Mouse (Mus musculus) urinary bladder, postnatal 0 days (tissue): ENCODE measurements around the gene Stx2. TPM values are rescaled to one million over a fixed set of nuclear protein-coding genes. Genes with fewer than 3 reads are reported as not detected.

Source experiments
- polyA plus RNA-seq: library from polyadenylated mRNA; unstranded; fragments of >200 nt; fragmentation: Nextera tagmentation; extraction: Ambion mirVana; gene quantifications from 2 replicates; pipeline ENCODE4 v1.2.1, GENCODE M21; 2015

Stx2 gene
- 28.0 and 35.8 TPM in 2 replicates for polyA plus RNA-seq

DNA sequence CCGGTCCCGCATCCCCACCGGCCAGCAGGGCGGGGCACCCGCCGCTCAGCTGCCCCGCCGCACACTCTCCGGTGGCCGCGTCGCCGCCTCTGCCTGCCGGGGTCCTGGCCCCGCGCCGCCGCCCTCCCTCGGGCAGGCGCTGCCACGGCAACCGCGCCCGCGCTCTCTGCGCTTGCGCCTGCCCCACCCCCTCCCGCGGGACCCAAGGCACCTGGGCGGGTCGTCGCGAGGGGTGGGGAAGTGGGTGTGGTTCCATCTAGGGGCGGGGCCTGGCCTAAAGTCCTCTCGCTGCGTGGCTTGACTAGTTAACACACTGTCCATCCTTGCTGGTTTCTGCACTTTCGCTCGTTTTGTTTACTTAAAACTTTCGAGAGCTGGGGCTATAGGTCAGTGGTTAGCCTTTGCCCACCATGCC lies at the start of gene Stx2:
Stx2 (minus strand) TSS at position 163 of the 415 bp plus-strand sequence.

DNA sequence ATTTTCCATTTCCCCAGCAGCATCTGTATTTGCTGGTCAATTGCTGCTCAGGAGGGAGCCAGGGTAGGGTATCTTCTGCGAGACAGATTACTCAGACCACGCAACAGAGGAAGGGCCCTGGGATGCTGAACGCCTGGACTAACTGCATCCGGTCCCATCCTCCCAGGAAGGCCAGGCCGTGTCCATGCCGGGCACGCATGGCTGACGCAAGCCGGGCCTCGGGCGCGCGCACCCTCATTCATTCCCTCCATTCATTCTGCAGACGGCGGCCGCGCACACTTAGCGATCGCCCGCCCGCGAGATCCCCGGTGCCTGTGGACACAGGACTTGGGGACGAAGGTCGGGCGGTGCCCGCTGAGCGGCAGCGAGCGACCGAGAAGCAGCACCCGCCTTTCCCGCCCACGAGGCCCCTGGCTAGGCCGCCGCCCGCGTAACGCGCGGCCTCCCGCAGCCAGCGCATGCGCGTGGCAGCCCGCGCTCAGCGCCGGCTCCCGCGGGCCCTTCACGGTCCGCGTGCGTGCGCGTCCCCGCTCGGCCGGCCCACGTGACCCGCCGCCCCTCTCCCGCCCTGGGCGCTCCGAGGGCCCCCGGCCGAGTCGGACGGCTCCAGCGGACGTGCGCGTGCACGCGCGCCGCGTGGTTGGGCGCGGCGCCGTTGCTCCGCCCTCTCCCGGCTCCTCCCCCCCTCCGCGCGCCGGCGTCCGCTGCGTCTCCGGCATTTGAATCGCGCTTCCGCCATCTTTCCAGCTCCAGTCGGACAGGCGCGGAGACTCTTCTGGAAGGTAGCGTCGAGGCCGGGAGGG lies 11.3 kb upstream of the Stx2 start, which contains the start of gene Ran:
Ran (plus strand) TSS at position 573 of the 803 bp plus-strand sequence.

DNA sequence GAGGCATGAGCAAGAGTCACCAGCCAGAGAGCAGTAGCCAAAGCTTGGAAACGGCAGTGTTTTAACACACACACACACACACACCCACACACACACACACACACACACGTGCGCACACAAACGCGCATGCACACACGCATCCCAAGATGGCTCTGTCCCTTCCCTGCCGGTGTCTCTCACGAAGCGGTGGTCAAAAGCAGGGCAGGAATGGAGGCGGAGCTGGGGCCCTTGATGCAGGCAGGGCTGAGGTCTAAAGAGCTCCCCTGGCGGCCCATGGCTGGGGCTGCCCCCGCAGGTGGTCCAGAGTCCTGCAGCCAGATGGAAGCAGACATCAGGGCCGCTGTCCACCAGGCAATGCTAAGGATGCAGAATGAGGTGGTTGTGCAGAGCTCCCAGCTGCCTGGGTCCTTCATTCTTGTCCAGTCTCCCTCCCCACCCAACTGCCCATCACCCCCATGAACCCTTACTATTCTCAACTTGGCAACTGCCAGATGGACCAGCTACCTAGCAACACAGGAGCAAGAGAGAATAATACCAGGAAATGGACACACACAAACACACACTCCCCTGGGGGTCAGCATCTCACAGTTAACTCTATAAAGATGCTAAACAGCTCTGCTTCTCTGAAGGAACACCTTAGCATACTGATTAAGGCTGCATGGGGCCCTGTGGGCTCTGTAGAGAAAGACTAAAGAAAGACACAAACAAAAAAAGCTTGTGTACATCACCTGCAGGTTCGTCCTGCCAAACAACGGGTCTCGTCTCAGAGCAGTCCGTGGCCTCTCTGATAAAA lies 54.9 kb downstream of the Stx2 start, which contains the start of gene Rimbp2:
Rimbp2 (minus strand) TSS at position 209 of the 793 bp plus-strand sequence.

Other genes starting within 250 kb of the Stx2 start
- gene Rimbp2, start 55.1 kb downstream of the Stx2 start, polyA plus RNA-seq: not detected in 2 replicates
- gene Ran, start 11.5 kb upstream of the Stx2 start, polyA plus RNA-seq: 212 and 271 TPM in 2 replicates
- gene Adgrd1, start 88.2 kb upstream of the Stx2 start, polyA plus RNA-seq: 39.7 and 41.2 TPM in 2 replicates